Mouse (Mus musculus): Measurements from ENCODE around the gene Mipol1.
"Not testable (repeated sequence)": the region's sequence is repeated elsewhere in the genome, so short reads cannot be mapped to it uniquely, and the experiment has no call there.

Gene Mipol1

GRCm38 (mm10) chr12:57230192-57230706 is at the start of gene Mipol1, which contains the start of gene Prps1l3:
Gene Mipol1, plus strand, starts transcription at chr12:57230427.
Gene Prps1l3, plus strand, starts transcription at chr12:57230412.
- DNase-seq (ENCODE audit: inconsistent ontology term): peak; percentile 97

- no peak for DNase-seq (ENCODE audit: inconsistent ontology term)
Observed at GRCm38 (mm10) chr12:57184401-57185147, 45.7 kb upstream of the Mipol1 start.

GRCm38 (mm10) chr12:57185475-57185874 is 44.8 kb upstream of the Mipol1 start:
- peak; percentile 32 for DNase-seq (ENCODE audit: inconsistent ontology term)

- no peak for DNase-seq (ENCODE audit: inconsistent ontology term)
Observed at GRCm38 (mm10) chr12:57186126-57186525, 44.1 kb upstream of the Mipol1 start.

GRCm38 (mm10) chr12:57187032-57187431 is 43.2 kb upstream of the Mipol1 start:
- DNase-seq (ENCODE audit: inconsistent ontology term): no peak

- DNase-seq (ENCODE audit: inconsistent ontology term): peak; percentile 66
Observed at GRCm38 (mm10) chr12:57194609-57195008, 35.6 kb upstream of the Mipol1 start.

GRCm38 (mm10) chr12:57196286-57196607 is 34.0 kb upstream of the Mipol1 start:
- DNase-seq (ENCODE audit: inconsistent ontology term): no peak

GRCm38 (mm10) chr12:57196608-57197362 is 33.4 kb upstream of the Mipol1 start:
- peak; percentile 69 for DNase-seq (ENCODE audit: inconsistent ontology term)

GRCm38 (mm10) chr12:57197363-57198026 is 32.7 kb upstream of the Mipol1 start, which contains the start of gene Slc25a21:
Gene Slc25a21, minus strand, starts transcription at chr12:57197472.
- DNase-seq (ENCODE audit: inconsistent ontology term): no peak

GRCm38 (mm10) chr12:57198269-57198668 is 32.0 kb upstream of the Mipol1 start:
- DNase-seq (ENCODE audit: inconsistent ontology term): no peak

GRCm38 (mm10) chr12:57199427-57199826 is 30.8 kb upstream of the Mipol1 start:
- DNase-seq (ENCODE audit: inconsistent ontology term): no peak

- DNase-seq (ENCODE audit: inconsistent ontology term): no peak
Observed at GRCm38 (mm10) chr12:57201901-57202300, 28.3 kb upstream of the Mipol1 start.

- no peak for DNase-seq (ENCODE audit: inconsistent ontology term)
Observed at GRCm38 (mm10) chr12:57204276-57204851, 25.9 kb upstream of the Mipol1 start.

GRCm38 (mm10) chr12:57211353-57212311 is 18.6 kb upstream of the Mipol1 start:
- DNase-seq (ENCODE audit: inconsistent ontology term): peak; percentile 35

GRCm38 (mm10) chr12:57212463-57212862 is 17.8 kb upstream of the Mipol1 start:
- not testable (repeated sequence) for DNase-seq (ENCODE audit: inconsistent ontology term)

- no peak for DNase-seq (ENCODE audit: inconsistent ontology term)
Observed at GRCm38 (mm10) chr12:57226411-57226810, 3.8 kb upstream of the Mipol1 start.

GRCm38 (mm10) chr12:57227776-57228175 is 2.5 kb upstream of the Mipol1 start:
- DNase-seq (ENCODE audit: inconsistent ontology term): no peak

- no peak for DNase-seq (ENCODE audit: inconsistent ontology term)
Observed at GRCm38 (mm10) chr12:57229703-57230102, 524 bp upstream of the Mipol1 start.

GRCm38 (mm10) chr12:57231085-57231875 is 1.1 kb downstream of the Mipol1 start:
- DNase-seq (ENCODE audit: inconsistent ontology term): peak; percentile 27

- no peak for DNase-seq (ENCODE audit: inconsistent ontology term)
Observed at GRCm38 (mm10) chr12:57233386-57233785, 3.2 kb downstream of the Mipol1 start.
